Mouse (Mus musculus) MEL (cell line): ENCODE data around the gene Shroom4. TPM values are rescaled to one million over a fixed set of nuclear protein-coding genes. Genes with fewer than 3 reads are reported as not detected.

Experiments used
- DNase-seq: peaks from one replicate; pipeline ENCODE4 v3.0.0; 2011; ENCODE audit warnings: low read depth, low spot score
- H3K27ac ChIP-seq: 2 replicates; pipeline ENCODE4 v1.5.1; 2012; ENCODE audit warnings: low read depth, mild to moderate bottlenecking, control low read depth, low read length, moderate library complexity; ENCODE audit not compliant: control insufficient read depth
- H3K27me3 ChIP-seq, 2 experiments: fragments of 150-350 bp in 1 of 2; sonication (generic) in 1 of 2; 2 replicates each; pipeline ENCODE4 v1.6.1; 2012; ENCODE audit warnings: low read length in 2 of 2, mild to moderate bottlenecking in 2 of 2, improper control_type of control experiment in 1 of 2, moderate library complexity in 1 of 2; ENCODE audit not compliant: insufficient read depth in 2 of 2, control insufficient read depth in 1 of 2
- H3K36me3 ChIP-seq, 2 experiments: 2 replicates each; pipeline ENCODE4 v1.6.1; 2012 to 2014; ENCODE audit warnings: low read length in 2 of 2, improper control_type of control experiment in 1 of 2, inconsistent platforms in 1 of 2, mild to moderate bottlenecking in 1 of 2; ENCODE audit not compliant: insufficient read depth in 2 of 2, control insufficient read depth in 1 of 2
- H3K4me1 ChIP-seq, 2 experiments: fragments of 150-350 bp in 1 of 2; sonication (generic) in 1 of 2; 2 replicates each; pipeline ENCODE4 v1.6.1; 2012; ENCODE audit warnings: low read length in 2 of 2, improper control_type of control experiment in 1 of 2, mild to moderate bottlenecking in 1 of 2; ENCODE audit not compliant: insufficient read depth in 2 of 2, control insufficient read depth in 1 of 2
- H3K4me3 ChIP-seq, 2 experiments: fragments of 150-350 bp in 1 of 2; sonication (generic) in 1 of 2; 2 replicates each; pipeline ENCODE4 v1.5.1; 2012; ENCODE audit warnings: low read depth in 2 of 2, low read length in 2 of 2, mild to moderate bottlenecking in 2 of 2, moderate library complexity in 2 of 2, control low read depth in 1 of 2, improper control_type of control experiment in 1 of 2; ENCODE audit not compliant: control insufficient read depth in 1 of 2, insufficient read depth in 1 of 2
- H3K79me2 ChIP-seq: 2 replicates; pipeline ENCODE4 v1.6.1; 2012; ENCODE audit warnings: mild to moderate bottlenecking, low read length, moderate library complexity; ENCODE audit not compliant: control insufficient read depth, poor library complexity, insufficient read depth
- H3K9ac ChIP-seq: 2 replicates; pipeline ENCODE4 v1.6.1; 2012; ENCODE audit warnings: low read depth, mild to moderate bottlenecking, control low read depth, low read length, moderate library complexity; ENCODE audit not compliant: control insufficient read depth, poor library complexity, severe bottlenecking
- H3K9me3 ChIP-seq: fragments of 150-350 bp; sonication (generic); replicated peaks from 2 replicates; pipeline ENCODE4 v1.6.1; 2012; ENCODE audit warnings: mild to moderate bottlenecking, low read length, improper control_type of control experiment, moderate library complexity; ENCODE audit not compliant: insufficient read depth
- CTCF ChIP-seq, 3 experiments: IDR thresholded peaks in 2 of 3; conservative IDR thresholded peaks in 1 of 3; 2 replicates each; pipeline ENCODE4 v1.5.1; 2011 to 2012; ENCODE audit warnings: low read length in 3 of 3, low read depth in 2 of 3, mild to moderate bottlenecking in 2 of 3, improper control_type of control experiment in 1 of 3, inconsistent platforms in 1 of 3, mixed read lengths in 1 of 3, moderate library complexity in 1 of 3; ENCODE audit not compliant: control insufficient read depth in 1 of 3, insufficient read depth in 1 of 3, poor library complexity in 1 of 3, severe bottlenecking in 1 of 3
- ELF1 ChIP-seq: IDR thresholded peaks from 2 replicates; pipeline ENCODE4 v1.6.1; 2014; ENCODE audit warnings: low read depth, mild to moderate bottlenecking, inconsistent platforms, low read length, improper control_type of control experiment, moderate library complexity
- EP300 ChIP-seq, 2 experiments: IDR thresholded peaks; 2 replicates each; pipeline ENCODE4 v1.6.1; 2011; ENCODE audit warnings: improper control_type of control experiment in 2 of 2, low read length in 2 of 2, low read depth in 1 of 2, mild to moderate bottlenecking in 1 of 2
- ETS1 ChIP-seq: IDR thresholded peaks from 2 replicates; pipeline ENCODE4 v1.6.1; 2012; ENCODE audit warnings: low read depth, mild to moderate bottlenecking, inconsistent platforms, low read length, improper control_type of control experiment, moderate library complexity
- GABPA ChIP-seq: IDR thresholded peaks from 2 replicates; pipeline ENCODE4 v1.6.1; 2012; ENCODE audit warnings: low read depth, mild to moderate bottlenecking, inconsistent platforms, low read length, improper control_type of control experiment, moderate library complexity
- HCFC1 ChIP-seq: IDR thresholded peaks from 2 replicates; pipeline ENCODE4 v1.6.1; 2012; ENCODE audit warnings: low read depth, mild to moderate bottlenecking, inconsistent platforms, low read length, improper control_type of control experiment, moderate library complexity
- KAT2A ChIP-seq: conservative IDR thresholded peaks from 2 replicates; pipeline ENCODE4 v1.6.1; 2012; ENCODE audit warnings: low read depth, low read length, improper control_type of control experiment, inconsistent platforms
- MAX ChIP-seq: IDR thresholded peaks from 2 replicates; pipeline ENCODE4 v1.6.1; 2011; ENCODE audit warnings: low read length, improper control_type of control experiment
- MAZ ChIP-seq: IDR thresholded peaks from 2 replicates; pipeline ENCODE4 v1.6.1; 2012; ENCODE audit warnings: low read depth, mild to moderate bottlenecking, inconsistent platforms, low read length, improper control_type of control experiment
- MXI1 ChIP-seq: IDR thresholded peaks from 2 replicates; pipeline ENCODE4 v1.6.1; 2011; ENCODE audit warnings: mild to moderate bottlenecking, low read depth, low read length, improper control_type of control experiment
- POLR2AphosphoS5 ChIP-seq: IDR thresholded peaks from 2 replicates; pipeline ENCODE4 v1.6.1; 2012; ENCODE audit warnings: low read depth, borderline replicate concordance, mild to moderate bottlenecking, inconsistent platforms, low read length, moderate library complexity, mixed read lengths
- RAD21 ChIP-seq: IDR thresholded peaks from 2 replicates; pipeline ENCODE4 v1.6.1; 2011; ENCODE audit warnings: mild to moderate bottlenecking, low read depth, low read length, improper control_type of control experiment
- RCOR1 ChIP-seq: IDR thresholded peaks from 2 replicates; pipeline ENCODE4 v1.6.1; 2012; ENCODE audit warnings: low read depth, mild to moderate bottlenecking, inconsistent platforms, low read length, improper control_type of control experiment
- SIN3A ChIP-seq: IDR thresholded peaks from 2 replicates; pipeline ENCODE4 v1.6.1; 2012; ENCODE audit warnings: low read length, improper control_type of control experiment, inconsistent platforms
- TAL1 ChIP-seq: IDR thresholded peaks from 2 replicates; pipeline ENCODE4 v1.6.1; 2012; ENCODE audit warnings: mild to moderate bottlenecking, inconsistent platforms, low read length, moderate library complexity, mixed read lengths
- TCF12 ChIP-seq: IDR thresholded peaks from 2 replicates; pipeline ENCODE4 v1.6.1; 2014; ENCODE audit warnings: low read depth, mild to moderate bottlenecking, inconsistent platforms, low read length, improper control_type of control experiment, moderate library complexity
- UBTF ChIP-seq: IDR thresholded peaks from 2 replicates; pipeline ENCODE4 v1.6.1; 2012; ENCODE audit warnings: low read depth, mild to moderate bottlenecking, inconsistent platforms, low read length, improper control_type of control experiment, moderate library complexity, borderline replicate concordance; ENCODE audit not compliant: insufficient read depth
- USF1 ChIP-seq: IDR thresholded peaks from 2 replicates; pipeline ENCODE4 v1.6.1; 2014; ENCODE audit warnings: low read depth, mild to moderate bottlenecking, inconsistent platforms, low read length, improper control_type of control experiment, moderate library complexity
- ZC3H11A ChIP-seq: IDR thresholded peaks from 2 replicates; pipeline ENCODE4 v1.6.1; 2012; ENCODE audit warnings: low read depth, mild to moderate bottlenecking, inconsistent platforms, low read length, improper control_type of control experiment
- ZMIZ1 ChIP-seq: IDR thresholded peaks from 2 replicates; pipeline ENCODE4 v1.6.1; 2012; ENCODE audit warnings: low read depth, mild to moderate bottlenecking, inconsistent platforms, low read length, improper control_type of control experiment, moderate library complexity
- polyA plus RNA-seq, 2 experiments: library from polyadenylated mRNA; stranded (reverse) in 1 of 2; unstranded in 1 of 2; fragments of >175 nt in 1 of 2; fragments of >200 nt in 1 of 2; gene quantifications; 2 replicates each; pipeline versions ENCODE4 v1.2.1 to v1.2.4; 2012; ENCODE audit warnings: low replicate concordance in 2 of 2, low read depth in 1 of 2; ENCODE audit not compliant: insufficient read length in 2 of 2, insufficient read depth in 1 of 2, missing spikeins in 1 of 2
- total RNA-seq: library from RNA; depleted of rRNA; stranded (reverse); fragments of 300-350 nt; gene quantifications from 2 replicates; pipeline ENCODE4 v1.2.3, GENCODE M21; 2012

Shroom4 gene
- total and polyA plus RNA-seq, 3 experiments: not detected

DNA sequence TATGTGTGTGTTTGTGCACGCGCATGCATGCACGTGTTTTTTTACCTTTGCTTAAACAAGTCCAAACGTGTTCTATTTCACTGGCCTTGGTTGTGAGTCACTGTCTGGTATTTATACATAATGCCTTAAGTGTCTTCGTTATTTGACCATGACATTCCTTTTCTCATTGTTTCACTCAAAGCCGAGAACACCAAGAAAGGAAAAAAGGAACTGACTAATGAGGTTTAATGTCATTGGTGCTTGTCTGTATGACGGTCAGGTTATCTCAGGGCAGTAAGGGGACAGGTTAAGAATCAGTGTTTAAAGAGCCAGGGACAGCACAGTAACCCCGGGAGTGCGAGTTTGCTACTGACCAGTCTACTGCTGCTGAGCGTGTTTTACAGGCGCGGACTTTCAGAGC, 15.8 kb downstream of the Shroom4 start:
- no peak for DNase-seq
- H3K79me2 ChIP-seq: no peaks in the 10 kb centered on the region
- no peak overlapping the region for H3K4me3 ChIP-seq
- H3K4me1 ChIP-seq: no peaks in the 10 kb centered on the region
- H3K9ac ChIP-seq: no peak overlapping the region
- H3K36me3 ChIP-seq: no peaks in the 10 kb centered on the region
- TF ChIP-seq EP300 (IDR thresholded peaks at IDR 0.05; ENCODE audit: low read depth in 1 of 2, low read length in 2 of 2) (no peak), SIN3A (no peak), RAD21 (no peak), CTCF (IDR thresholded peaks at IDR 0.05 in 2 of 3, conservative IDR thresholded peaks at IDR 0.05 in 1 of 3; ENCODE audit: control insufficient read depth in 1 of 3, insufficient read depth in 1 of 3, low read depth in 2 of 3, low read length in 3 of 3, poor library complexity in 1 of 3, severe bottlenecking in 1 of 3) (no peak), TAL1 (no peak), ELF1 (no peak), MAX (no peak), MAZ (no peak), HCFC1 (no peak), ZMIZ1 (no peak), USF1 (no peak), POLR2AphosphoS5 (no peak), MXI1 (no peak)
- TF ChIP-seq, all 39 proteins: peak for 0
- Histone ChIP-seq H3K27me3 (no peaks in the 10 kb centered on the region), H3K27ac (no peak overlapping the region), H3K9me3 (no peaks in the 10 kb centered on the region)

DNA sequence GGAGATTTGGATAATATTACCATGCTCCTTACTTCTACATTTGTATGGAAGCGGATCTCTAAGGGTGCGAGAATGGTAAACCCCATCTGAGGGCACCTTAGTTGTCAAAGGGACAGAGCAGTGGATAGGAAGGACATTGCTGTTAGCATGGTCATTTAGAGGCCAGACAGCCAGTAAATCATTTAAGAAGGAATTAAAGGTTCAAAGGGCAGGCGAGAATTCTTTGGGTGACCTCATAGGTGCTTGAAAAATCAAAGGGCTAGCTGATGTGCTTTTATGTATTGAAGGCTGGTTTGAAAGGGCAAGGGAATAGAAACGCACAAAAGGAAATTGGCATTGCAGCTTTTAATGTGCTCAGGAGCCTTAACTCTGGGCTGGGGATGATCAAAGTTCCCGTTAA, 16.3 kb downstream of the Shroom4 start:
- H3K36me3 ChIP-seq: no peaks in the 10 kb centered on the region
- H3K4me3 ChIP-seq: no peak overlapping the region
- H3K4me1 ChIP-seq: no peaks in the 10 kb centered on the region
- DNase-seq: no peak
- TF ChIP-seq RCOR1 (no peak), UBTF (no peak), GABPA (no peak), ZC3H11A (no peak), ZMIZ1 (no peak)
- TF ChIP-seq, all 39 proteins: peak for 0
- Histone ChIP-seq H3K79me2 (no peaks in the 10 kb centered on the region), H3K27ac (no peak overlapping the region), H3K27me3 (no peaks in the 10 kb centered on the region), H3K9me3 (no peaks in the 10 kb centered on the region), H3K9ac (no peak overlapping the region)

DNA sequence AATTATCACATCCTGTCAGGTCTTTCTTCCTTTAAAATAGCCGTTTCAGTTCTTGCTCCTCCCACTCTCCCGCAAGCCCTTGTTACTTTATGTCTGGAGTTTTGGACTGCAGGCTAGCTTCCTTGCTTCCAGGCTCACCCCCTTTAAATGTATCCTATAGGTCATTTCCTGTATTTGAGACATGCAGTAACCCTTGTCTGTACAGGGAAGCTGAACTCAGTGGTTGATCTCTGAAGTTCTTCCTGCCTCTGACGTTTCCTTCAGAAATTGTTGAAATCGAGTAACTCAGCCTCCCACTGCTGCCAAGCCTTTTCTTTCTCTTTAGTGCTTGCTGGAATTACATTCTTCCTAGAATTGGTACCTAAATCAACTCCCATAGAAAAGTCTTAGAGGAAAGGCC, 18.5 kb downstream of the Shroom4 start:
- H3K27me3 ChIP-seq: no peaks in the 10 kb centered on the region
- TF ChIP-seq MAX: no peak
- no peak for TF ChIP-seq SIN3A
- no peak for TF ChIP-seq KAT2A
- TF ChIP-seq CTCF (IDR thresholded peaks at IDR 0.05 in 2 of 3, conservative IDR thresholded peaks at IDR 0.05 in 1 of 3; ENCODE audit: control insufficient read depth in 1 of 3, insufficient read depth in 1 of 3, low read depth in 2 of 3, low read length in 3 of 3, poor library complexity in 1 of 3, severe bottlenecking in 1 of 3): no peak
- TF ChIP-seq ETS1: no peak
- TF ChIP-seq TCF12: no peak
- H3K9ac ChIP-seq: no peak overlapping the region
- H3K4me1 ChIP-seq: no peaks in the 10 kb centered on the region
- H3K36me3 ChIP-seq: no peaks in the 10 kb centered on the region
- no peak for DNase-seq
- no peak overlapping the region for H3K27ac ChIP-seq
- H3K9me3 ChIP-seq: no peaks in the 10 kb centered on the region
- no peak overlapping the region for H3K4me3 ChIP-seq
- no peaks in the 10 kb centered on the region for H3K79me2 ChIP-seq
